Mouse (Mus musculus) bone marrow, adult 2 months (tissue): ENCODE measurements at regions not wholly inside any gene's neighbourhood (a gene's known extent, or its start where the extent isn't known, plus 50 kb on each side); places are given as distances from the start of the nearest gene placed in this dataset.

ENCODE experiments used
- CTCF ChIP-seq: fragments of 200-500 bp; IDR thresholded peaks from 2 replicates; pipeline ENCODE4 v1.5.1; 2011; ENCODE audit warnings: low read length, control low read depth; ENCODE audit not compliant: control insufficient read depth, insufficient read depth
- POLR2A ChIP-seq: fragments of 200-500 bp; IDR thresholded peaks from 2 replicates; pipeline ENCODE4 v1.6.1; 2011; ENCODE audit warnings: low read depth, mild to moderate bottlenecking, control low read depth, low read length, borderline replicate concordance; ENCODE audit not compliant: control insufficient read depth

DNA sequence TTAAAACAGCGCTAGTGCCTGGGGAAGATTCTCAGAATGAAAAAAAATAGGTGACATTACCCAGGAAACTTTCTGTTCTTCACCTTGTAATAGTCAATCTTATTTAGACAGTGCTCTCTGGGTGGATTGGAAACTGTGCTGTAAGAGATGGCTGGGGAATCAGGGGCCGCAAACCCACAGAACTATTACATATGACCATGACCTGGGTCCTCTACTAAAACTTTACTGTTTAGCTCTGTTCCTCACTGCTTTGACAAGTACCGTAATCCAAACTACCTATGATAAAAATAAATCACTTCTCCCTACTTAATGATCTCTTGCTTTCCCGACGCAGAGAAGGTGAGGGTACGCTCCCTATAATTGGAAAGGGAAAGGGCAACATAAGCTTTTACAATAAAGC is 157.6 kb upstream of the Adgrl2 start:
- TF ChIP-seq CTCF (no peak), POLR2A (no peak)
